Mouse (Mus musculus) cortical plate, adult 2 months (tissue): ENCODE measurements at regions not wholly inside any gene's neighbourhood (a gene's known extent, or its start where the extent isn't known, plus 50 kb on each side); places are given as distances from the start of the nearest gene placed in this dataset.

Source experiments
- H3K27ac ChIP-seq: fragments of 200-500 bp; 2 replicates; pipeline ENCODE4 v1.5.1; 2012; ENCODE audit warnings: low read length, control low read depth, inconsistent platforms; ENCODE audit not compliant: insufficient read depth
- H3K4me1 ChIP-seq: fragments of 200-500 bp; 2 replicates; pipeline ENCODE4 v1.6.1; 2011; ENCODE audit warnings: low read length; ENCODE audit not compliant: control insufficient read depth, insufficient read depth
- H3K4me3 ChIP-seq: fragments of 200-500 bp; 2 replicates; pipeline ENCODE4 v1.5.1; 2011; ENCODE audit warnings: mild to moderate bottlenecking, low read length, control low read depth; ENCODE audit not compliant: insufficient read depth
- CTCF ChIP-seq: fragments of 200-500 bp; IDR thresholded peaks from 2 replicates; pipeline ENCODE4 v1.5.1; 2011; ENCODE audit warnings: mild to moderate bottlenecking, control low read depth, low read length; ENCODE audit not compliant: insufficient read depth; ENCODE audit errors: extremely low read depth
- POLR2A ChIP-seq: fragments of 200-500 bp; IDR thresholded peaks from 2 replicates; pipeline ENCODE4 v1.6.1; 2011; ENCODE audit warnings: mild to moderate bottlenecking, low read length, control low read depth; ENCODE audit not compliant: insufficient read depth; ENCODE audit errors: extremely low read depth

DNA sequence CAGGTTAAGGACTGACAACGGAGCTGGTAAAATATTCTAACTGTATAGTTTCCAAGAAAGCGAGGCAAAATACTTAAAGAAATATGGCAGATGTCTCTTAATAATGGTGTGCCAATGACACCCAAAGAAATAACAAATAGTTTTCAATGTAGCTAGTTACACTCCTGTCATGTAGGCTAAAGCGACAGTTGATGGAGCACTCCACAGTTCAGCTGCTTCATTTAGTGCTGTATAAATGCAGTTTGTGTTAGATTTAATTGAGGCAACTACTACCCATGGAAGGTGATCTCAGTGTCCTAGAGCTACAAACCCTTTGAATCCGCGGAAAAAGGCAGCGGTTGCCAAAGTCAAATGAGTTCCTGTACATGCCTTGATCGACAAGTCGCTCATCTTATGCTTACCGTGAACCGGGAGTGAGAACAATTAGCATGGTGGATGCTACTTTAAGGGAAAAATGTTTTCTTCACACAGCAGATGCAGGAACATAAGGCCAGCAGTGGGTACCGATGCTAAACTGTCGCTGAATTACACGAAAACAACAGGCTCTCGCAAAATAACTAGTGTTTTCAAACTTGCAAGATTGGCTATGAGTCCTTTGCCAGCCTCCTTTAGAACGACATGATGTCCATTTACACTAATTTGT, 961.4 kb downstream of the Mat2b start:
- Histone ChIP-seq H3K4me1 (no peaks in the 10 kb centered on the region), H3K4me3 (no peak overlapping the region), H3K27ac (no peak overlapping the region)
- TF ChIP-seq CTCF (no peak), POLR2A (no peak)

DNA sequence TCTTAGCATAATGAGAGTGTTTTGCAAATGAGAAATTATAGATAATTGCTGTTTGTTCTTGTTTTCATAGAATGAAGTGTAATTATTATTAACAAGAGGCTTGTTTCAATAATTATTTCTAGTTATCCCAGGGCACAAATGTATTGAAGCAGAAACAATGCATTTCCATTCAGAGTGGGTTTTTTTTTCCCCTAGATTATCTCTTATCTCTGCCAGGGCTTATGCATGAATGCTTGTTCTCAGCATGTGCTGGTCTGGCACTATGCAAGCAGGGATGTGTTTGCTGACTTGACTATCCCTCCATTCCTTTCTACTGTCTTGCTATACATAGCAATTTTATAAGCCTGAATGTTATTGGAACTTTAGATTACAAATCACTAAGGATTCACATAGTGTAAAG, 971.4 kb downstream of the Mat2b start:
- Histone ChIP-seq H3K4me1 (no peaks in the 10 kb centered on the region), H3K27ac (no peak overlapping the region), H3K4me3 (no peak overlapping the region)
- TF ChIP-seq CTCF, result no peak

DNA sequence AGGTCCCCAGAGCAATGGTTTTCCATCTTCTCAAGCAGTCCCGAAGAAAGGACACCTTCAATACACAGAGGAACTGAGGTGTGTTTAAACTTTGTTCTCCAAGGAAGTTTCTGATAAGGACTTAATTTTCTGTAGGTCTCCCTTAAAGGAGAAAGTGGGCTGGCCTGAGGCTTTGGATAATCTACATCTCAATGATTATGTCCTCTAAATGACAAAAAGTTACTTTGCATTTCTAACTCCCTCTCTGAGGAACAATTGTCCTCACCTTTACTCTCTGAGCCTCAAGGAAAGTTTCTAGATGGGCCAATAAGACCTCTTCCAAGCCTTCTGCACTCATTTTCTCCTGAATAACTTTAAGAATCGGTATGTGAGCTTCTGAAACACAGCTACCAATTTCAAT, 1016.5 kb downstream of the Mat2b start:
- TF ChIP-seq CTCF (no peak), POLR2A (no peak)

DNA sequence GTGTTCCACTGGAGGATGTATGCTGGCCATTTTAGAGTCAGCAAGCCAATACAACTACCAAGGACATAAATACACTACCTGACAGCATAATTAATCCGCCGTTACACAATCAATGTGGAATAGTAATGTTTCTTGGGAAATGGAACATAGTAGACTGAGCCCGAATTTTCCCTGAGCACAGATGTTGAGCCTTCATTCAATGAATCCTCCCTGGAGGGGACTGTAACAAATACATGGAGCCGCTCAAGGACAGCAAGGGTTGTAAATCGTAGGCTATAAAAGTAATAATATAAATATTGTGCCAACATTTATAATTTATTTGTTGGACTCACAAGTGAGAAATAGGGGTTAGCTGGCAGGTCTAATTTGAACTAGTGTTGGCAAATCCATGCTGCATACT, 1041.4 kb downstream of the Mat2b start:
- Histone ChIP-seq H3K4me3 (no peak overlapping the region), H3K27ac (no peak overlapping the region), H3K4me1 (no peaks in the 10 kb centered on the region)
- TF ChIP-seq POLR2A, result no peak
- TF ChIP-seq CTCF, result no peak

More for the DNA sequence above, 1016.5 kb downstream of the Mat2b start:
- no peak overlapping the region for H3K27ac ChIP-seq
- H3K4me3 ChIP-seq, result no peak overlapping the region
- no peaks in the 10 kb centered on the region for H3K4me1 ChIP-seq

DNA sequence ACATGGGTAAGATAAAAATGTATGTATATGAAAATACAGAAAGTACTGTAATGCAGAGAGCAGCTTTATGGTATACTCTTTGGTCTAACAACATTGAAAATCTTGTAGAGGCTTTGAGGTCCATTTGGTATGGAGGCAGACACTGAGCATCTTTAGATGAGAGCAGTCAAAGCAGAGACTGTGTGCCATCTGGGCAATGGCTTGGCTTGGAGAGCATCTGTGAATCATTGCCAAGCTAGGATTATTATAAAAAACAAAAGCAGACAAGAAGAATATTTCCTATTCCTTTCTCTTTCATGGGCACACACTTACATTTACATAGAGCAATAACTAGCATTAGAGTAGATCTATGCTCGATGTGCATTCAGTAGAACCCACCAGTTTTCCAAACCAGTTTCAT, 1075.6 kb downstream of the Mat2b start:
- no peak for TF ChIP-seq CTCF
- no peak for TF ChIP-seq POLR2A
- no peaks in the 10 kb centered on the region for H3K4me1 ChIP-seq
- no peak overlapping the region for H3K4me3 ChIP-seq
- H3K27ac ChIP-seq, result no peak overlapping the region

DNA sequence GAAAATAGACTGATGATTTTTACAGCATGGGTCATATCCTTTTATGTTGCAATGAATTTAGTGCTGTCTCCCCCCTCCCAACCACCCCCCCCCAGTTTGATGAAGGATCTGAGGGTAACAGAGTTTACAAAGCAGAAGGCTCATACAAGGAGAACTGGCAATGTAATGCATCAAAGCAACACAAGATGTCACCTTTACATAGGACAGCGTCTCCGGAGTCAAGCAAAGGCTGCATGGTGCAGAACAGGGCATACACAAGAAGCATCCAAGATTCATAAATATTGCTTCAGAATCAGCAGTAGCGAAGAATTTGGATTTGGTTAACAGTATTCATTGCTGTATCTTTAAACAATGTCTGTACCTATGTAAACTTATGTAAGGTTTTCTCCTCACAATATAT, 1079.2 kb downstream of the Mat2b start:
- Histone ChIP-seq H3K4me1 (no peaks in the 10 kb centered on the region), H3K27ac (no peak overlapping the region), H3K4me3 (no peak overlapping the region)
- TF ChIP-seq POLR2A, result no peak
- peak; percentile 57 for TF ChIP-seq CTCF

DNA sequence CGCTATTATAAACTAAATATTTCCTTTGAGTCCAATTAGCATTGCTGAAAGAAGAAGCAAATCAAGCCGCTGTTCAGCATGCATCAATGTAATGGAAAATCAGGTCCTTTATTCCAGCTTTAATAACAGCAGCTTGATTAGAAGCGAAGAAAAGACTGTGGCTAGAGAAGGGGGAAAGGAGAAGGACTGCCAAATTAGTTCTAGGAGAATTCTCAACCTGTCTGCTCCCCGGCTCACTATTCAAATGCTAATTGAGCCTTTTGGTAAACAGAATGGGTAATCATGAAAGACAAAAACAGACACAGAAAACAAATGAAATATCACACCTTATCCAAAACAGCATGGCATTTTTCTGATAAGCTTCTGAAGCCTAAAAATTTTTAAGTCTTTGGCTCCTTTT, 1098.5 kb downstream of the Mat2b start:
- H3K4me1 ChIP-seq, result no peaks in the 10 kb centered on the region
- H3K4me3 ChIP-seq, result no peak overlapping the region
- TF ChIP-seq POLR2A (no peak), CTCF (no peak)
- no peak overlapping the region for H3K27ac ChIP-seq

DNA sequence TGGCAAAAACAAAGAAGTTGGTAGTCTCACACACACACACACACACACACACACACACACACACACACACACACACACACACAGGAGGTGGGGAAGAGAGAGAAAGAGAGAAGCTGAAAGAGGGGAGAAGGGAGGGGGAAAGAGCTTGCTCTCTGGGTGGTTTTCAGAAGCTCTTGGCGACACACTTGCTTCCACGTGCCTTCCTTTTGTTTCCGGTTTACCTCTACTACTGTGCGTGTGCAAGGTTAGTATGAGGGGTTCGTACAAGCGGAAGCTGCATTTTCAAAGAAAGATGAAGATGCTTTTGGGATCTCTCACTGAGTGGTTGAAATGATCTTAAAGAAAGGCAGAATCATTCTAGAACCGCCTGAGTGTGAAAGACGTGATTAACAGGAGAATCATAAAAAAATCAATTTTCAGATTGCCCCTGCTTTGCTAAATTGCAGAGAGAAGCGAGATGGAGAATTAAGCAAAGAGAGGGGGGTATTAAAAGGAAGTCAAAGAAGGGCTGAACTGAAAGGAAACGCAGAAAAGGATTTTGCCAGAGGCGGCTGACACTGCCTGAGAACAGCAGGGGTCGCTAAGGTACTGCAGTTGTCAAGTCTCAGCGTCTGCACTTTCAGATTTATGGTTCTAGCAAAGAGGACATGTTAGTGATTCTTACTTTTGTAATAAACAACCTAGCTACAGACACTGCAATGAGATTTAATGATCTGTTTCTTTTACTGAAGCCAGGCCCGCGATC, 1106.2 kb downstream of the Mat2b start:
- no peak overlapping the region for H3K27ac ChIP-seq
- H3K4me3 ChIP-seq, result peak overlapping the region; percentile 24; the same call in 1 of the 2 replicates

DNA sequence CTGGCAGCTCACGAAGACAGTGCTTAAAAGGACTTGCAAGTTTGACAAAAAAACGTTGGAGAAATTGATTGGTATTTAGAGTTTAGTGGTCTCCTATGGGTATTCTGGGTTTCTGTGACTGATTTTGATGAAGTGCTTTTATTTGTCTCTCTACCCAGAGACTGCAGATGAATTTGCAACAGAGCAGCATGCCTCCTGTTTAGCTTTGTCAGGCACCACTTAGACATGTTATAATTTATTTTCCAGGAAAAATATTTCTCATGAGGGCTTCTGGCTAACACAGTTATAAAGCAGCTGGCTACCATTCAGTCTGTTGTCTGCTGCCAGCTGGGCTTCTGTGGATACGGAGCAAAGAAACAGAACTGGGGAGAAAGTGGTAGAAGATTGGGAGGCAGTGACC, 1136.7 kb downstream of the Mat2b start:
- H3K4me1 ChIP-seq, result no peaks in the 10 kb centered on the region
- no peak for TF ChIP-seq POLR2A
- TF ChIP-seq CTCF, result no peak
- no peak overlapping the region for H3K27ac ChIP-seq
- H3K4me3 ChIP-seq, result no peak overlapping the region

More for the DNA sequence above, 1106.2 kb downstream of the Mat2b start:
- TF ChIP-seq CTCF, result peak; percentile 90
- TF ChIP-seq POLR2A, result no peak
- no peaks in the 10 kb centered on the region for H3K4me1 ChIP-seq

DNA sequence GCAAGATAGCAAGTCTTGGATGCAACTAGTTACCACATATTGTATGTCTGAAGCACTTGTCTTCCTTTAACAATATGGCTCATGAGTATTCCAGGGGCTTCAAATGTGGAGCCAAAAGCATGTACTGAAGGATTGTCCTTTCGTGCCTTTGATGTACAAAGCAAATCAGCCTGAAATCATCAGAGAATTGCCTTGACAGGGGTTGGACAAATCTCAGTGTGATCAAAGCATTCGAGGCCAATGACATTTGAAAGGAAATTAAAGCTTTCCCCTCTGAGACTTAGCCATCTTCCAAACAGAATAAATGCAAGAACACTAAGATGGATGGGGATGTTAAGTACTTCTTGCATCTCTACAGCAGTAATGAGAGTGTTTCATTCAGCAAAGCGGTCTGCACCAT, 1144.9 kb downstream of the Mat2b start:
- H3K4me3 ChIP-seq, result no peak overlapping the region
- no peak overlapping the region for H3K27ac ChIP-seq
- no peak for TF ChIP-seq POLR2A
- no peak for TF ChIP-seq CTCF
- H3K4me1 ChIP-seq, result no peaks in the 10 kb centered on the region
